Mouse (Mus musculus) lung, postnatal 36 days (tissue): Measurements from ENCODE around the gene Hpf1.
A peak's percentile ranks its signal among the peaks of the same experiment; 100 is the strongest.

Experiments
- DNase-seq: peaks from one replicate; pipeline ENCODE4 v3.0.0; 2022; ENCODE audit warnings: mixed read lengths

Gene Hpf1

GRCm38 (mm10) chr8:60900147-60900546 lies 9.9 kb downstream of the Hpf1 start:
- DNase-seq, result peak; percentile 27

GRCm38 (mm10) chr8:60912081-60912480 lies 21.9 kb downstream of the Hpf1 start:
- peak; percentile 21 for DNase-seq

- DNase-seq, result no peak
Observed at GRCm38 (mm10) chr8:60912554-60912953, 22.3 kb downstream of the Hpf1 start.

- no peak for DNase-seq
Observed at GRCm38 (mm10) chr8:60919069-60919468, 28.9 kb downstream of the Hpf1 start.

- DNase-seq, result no peak
Observed at GRCm38 (mm10) chr8:60920176-60920575, 30.0 kb downstream of the Hpf1 start.

GRCm38 (mm10) chr8:60933617-60934016 lies 43.4 kb downstream of the Hpf1 start:
- DNase-seq, result no peak

GRCm38 (mm10) chr8:60938717-60939424 lies 48.7 kb downstream of the Hpf1 start:
- no peak for DNase-seq

GRCm38 (mm10) chr8:60942867-60943266 lies 52.6 kb downstream of the Hpf1 start:
- DNase-seq, result no peak

GRCm38 (mm10) chr8:60947503-60947902 lies 57.3 kb downstream of the Hpf1 start:
- DNase-seq, result no peak

- DNase-seq, result no peak
Observed at GRCm38 (mm10) chr8:60949859-60950258, 59.6 kb downstream of the Hpf1 start.

GRCm38 (mm10) chr8:60951271-60951670 lies 61.1 kb downstream of the Hpf1 start:
- DNase-seq, result no peak

- no peak for DNase-seq
Observed at GRCm38 (mm10) chr8:60951757-60952156, 61.5 kb downstream of the Hpf1 start.

GRCm38 (mm10) chr8:60952803-60953202 lies 62.6 kb downstream of the Hpf1 start:
- DNase-seq, result no peak

- DNase-seq, result peak; percentile 83
Observed at GRCm38 (mm10) chr8:60954281-60955014, 64.2 kb downstream of the Hpf1 start.

GRCm38 (mm10) chr8:60956847-60957246 lies 66.6 kb downstream of the Hpf1 start:
- no peak for DNase-seq
